Mouse (Mus musculus): Measurements from ENCODE around the gene Acyp1.

DNA sequence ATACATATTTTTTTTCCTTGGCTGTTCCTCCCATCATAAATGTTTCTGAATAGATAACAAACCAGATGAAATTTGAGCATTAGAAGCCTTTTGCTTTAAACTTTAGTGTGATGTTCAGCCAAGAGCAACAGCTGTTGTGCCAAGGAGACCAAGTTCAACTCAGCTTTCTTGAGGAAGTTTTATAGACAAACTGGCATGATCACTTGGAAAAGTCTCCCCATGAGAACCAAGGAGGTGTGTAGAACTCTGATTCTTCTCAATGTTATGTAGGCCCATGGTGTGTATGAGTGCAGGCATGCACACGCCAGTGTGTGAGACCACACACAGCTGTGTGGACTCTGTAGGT lies 10.6 kb upstream of the Acyp1 start:
- TF ChIP-seq MAFK (IDR thresholded peaks at IDR 0.05; ENCODE audit: insufficient read depth, low read depth, low read length) (no peak), ZNF384 (IDR thresholded peaks at IDR 0.05; ENCODE audit: low read depth, low read length) (no peak), HCFC1 (IDR thresholded peaks at IDR 0.05; ENCODE audit: borderline replicate concordance, insufficient read depth, low read length) (no peak), CHD2 (IDR thresholded peaks at IDR 0.05; ENCODE audit: low read depth, low read length) (no peak)

All from ES-E14 (cell line).